Mouse (Mus musculus) stomach, postnatal 0 days (tissue): ENCODE measurements around the gene Rnf111.

Source experiments
- CTCF ChIP-seq: IDR thresholded peaks from 2 replicates; pipeline ENCODE4 v1.5.1; 2016; ENCODE audit warnings: antibody characterized with exemption, low read depth, mild to moderate bottlenecking, moderate library complexity
- EP300 ChIP-seq: optimal IDR thresholded peaks from 2 replicates; pipeline ENCODE3; 2016; ENCODE audit warnings: antibody characterized with exemption

DNA sequence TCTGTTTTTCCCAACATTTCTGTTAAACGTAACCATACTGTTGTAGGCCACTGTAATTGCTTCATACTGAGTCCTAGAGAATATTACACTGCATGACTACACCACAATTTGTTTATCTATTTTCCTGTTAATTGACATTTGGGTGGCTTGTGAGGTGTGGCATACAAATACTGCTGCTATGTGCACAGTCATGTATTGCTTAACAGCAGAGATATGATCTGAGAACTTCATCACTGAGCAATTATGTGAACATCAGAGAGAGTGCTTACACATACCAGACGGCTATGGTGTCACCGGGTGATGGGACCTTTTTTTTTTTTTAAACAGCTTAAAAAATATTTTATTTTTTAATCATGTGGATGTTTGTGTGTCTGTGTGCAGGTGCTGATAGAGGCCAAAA lies 29.8 kb upstream of the Rnf111 start:
- TF ChIP-seq CTCF (no peak), EP300 (no peak)
